Mouse (Mus musculus) midbrain, embryonic 15.5 days (tissue): ENCODE measurements around the gene Ppm1h. TPM values are rescaled to one million over a fixed set of nuclear protein-coding genes. Genes with fewer than 3 reads are reported as not detected.
A peak's percentile ranks its signal among the peaks of the same experiment; 100 is the strongest.

ENCODE experiments used
- ATAC-seq: fragments of 200-750 bp; cut with Nextera tagmentation; replicated peaks from 2 replicates; pipeline ENCODE4 v1.8.0; 2017; ENCODE audit warnings: moderate TSS enrichment
- H3K27ac ChIP-seq: fragments of 300-500 bp; sonication (generic); 2 replicates; pipeline ENCODE4 v1.5.1; 2015; ENCODE audit warnings: mild to moderate bottlenecking, inconsistent platforms
- H3K27me3 ChIP-seq: fragments of 300-500 bp; sonication (generic); replicated peaks from 2 replicates; pipeline ENCODE4 v1.6.1; 2015; ENCODE audit warnings: inconsistent platforms
- H3K36me3 ChIP-seq: fragments of 300-500 bp; sonication (generic); replicated peaks from 2 replicates; pipeline ENCODE4 v1.6.1; 2015; ENCODE audit warnings: inconsistent platforms
- H3K4me1 ChIP-seq: fragments of 300-500 bp; sonication (generic); 2 replicates; pipeline ENCODE4 v1.6.1; 2015; ENCODE audit warnings: inconsistent platforms
- H3K4me2 ChIP-seq: fragments of 300-500 bp; sonication (generic); 2 replicates; pipeline ENCODE4 v1.6.1; 2015; ENCODE audit warnings: inconsistent platforms, mild to moderate bottlenecking, moderate library complexity
- H3K4me3 ChIP-seq: fragments of 300-500 bp; sonication (generic); 2 replicates; pipeline ENCODE4 v1.5.1; 2015; ENCODE audit warnings: mild to moderate bottlenecking, inconsistent platforms
- H3K9ac ChIP-seq: fragments of 300-500 bp; sonication (generic); 2 replicates; pipeline ENCODE4 v1.6.1; 2015; ENCODE audit warnings: mild to moderate bottlenecking, inconsistent platforms
- H3K9me3 ChIP-seq: fragments of 300-500 bp; sonication (generic); 2 replicates; pipeline ENCODE4 v1.6.1; 2016; ENCODE audit warnings: inconsistent platforms
- WGBS: fragments of 180-500 bp; shearing (Covaris S2); methylation state at CpG from one replicate; pipeline ENCODE4 v1.1.7; 2015; ENCODE audit warnings: mixed read lengths; 5-methylcytosine and 5-hydroxymethylcytosine counted together
- polyA plus RNA-seq: library from polyadenylated mRNA; unstranded; fragments of >200 nt; fragmentation: Nextera tagmentation; extraction: Ambion mirVana; gene quantifications from 2 replicates; pipeline ENCODE4 v1.2.1, GENCODE M21; 2015

Ppm1h gene
- polyA plus RNA-seq, 1 experiment from 2014 or later = 21.4 TPM

DNA sequence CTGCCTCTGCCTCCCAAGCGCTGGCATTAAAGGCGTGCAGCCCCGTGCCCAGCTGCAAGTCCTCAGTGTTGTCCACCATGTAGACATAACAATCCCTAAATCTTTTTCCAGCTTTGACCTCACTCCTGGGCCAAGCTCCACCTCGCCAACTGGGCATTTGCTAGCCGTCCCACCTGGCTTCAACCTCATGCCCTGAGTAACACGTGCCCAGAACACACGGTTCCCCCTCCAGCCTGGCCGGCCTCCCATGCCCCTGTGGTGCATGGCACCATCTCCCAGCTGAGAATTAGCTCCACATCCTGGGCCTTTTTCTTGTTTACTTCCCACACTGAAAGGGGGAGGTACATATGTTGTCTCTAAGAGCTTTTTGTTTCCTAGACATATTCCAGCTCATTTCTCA lies 163.5 kb downstream of the Ppm1h start:
- no peak overlapping the region for H3K9ac ChIP-seq
- H3K4me2 ChIP-seq = no peak overlapping the region
- no peak for ATAC-seq
- no peak overlapping the region for H3K4me3 ChIP-seq
- no peaks in the 10 kb centered on the region for H3K27me3 ChIP-seq
- no peaks in the 10 kb centered on the region for H3K9me3 ChIP-seq
- H3K27ac ChIP-seq = no peak overlapping the region
- H3K4me1 ChIP-seq = 0 out of 2 replicates have a peak, but pooled peaks cover 6% of the 10 kb centered on the region
- no peaks in the 10 kb centered on the region for H3K36me3 ChIP-seq
- WGBS = 98% methylated on average over 8 of the region's 8 CpGs

DNA sequence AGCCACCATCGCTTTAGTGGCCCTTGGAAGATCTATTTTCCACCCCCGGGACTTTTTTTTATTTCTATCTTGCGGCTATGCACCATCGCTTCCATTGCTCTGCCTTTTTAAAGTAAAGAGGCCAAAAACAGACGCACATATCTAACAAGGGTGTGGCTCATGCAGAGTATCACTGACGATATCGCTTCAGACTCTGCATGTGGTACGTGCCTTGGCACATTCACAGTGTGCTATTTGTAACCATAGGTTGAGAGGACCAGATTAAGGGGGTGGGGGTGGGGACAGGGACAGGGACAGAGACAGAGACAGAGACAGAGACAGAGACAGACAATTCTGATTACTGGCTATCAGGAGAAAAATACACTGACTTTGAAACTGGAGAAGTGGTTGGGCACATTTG lies 164.4 kb downstream of the Ppm1h start:
- WGBS = 92% methylated on average over 8 of the region's 8 CpGs
- ATAC-seq = no peak
- Histone ChIP-seq H3K4me2 (no peak overlapping the region), H3K9me3 (no peaks in the 10 kb centered on the region), H3K4me3 (no peak overlapping the region), H3K27ac (no peak overlapping the region), H3K9ac (no peak overlapping the region), H3K27me3 (no peaks in the 10 kb centered on the region), H3K36me3 (no peaks in the 10 kb centered on the region), H3K4me1 (0 out of 2 replicates have a peak, but pooled peaks cover 6% of the 10 kb centered on the region)

- 41% methylated on average over 7 of the region's 7 CpGs for WGBS
- Histone ChIP-seq H3K4me3 (no peak overlapping the region), H3K4me1 (0 out of 2 replicates have a peak, but pooled peaks cover 6% of the 10 kb centered on the region), H3K4me2 (no peak overlapping the region), H3K9me3 (no peaks in the 10 kb centered on the region), H3K27me3 (no peaks in the 10 kb centered on the region), H3K9ac (no peak overlapping the region), H3K36me3 (no peaks in the 10 kb centered on the region), H3K27ac (0 out of 2 replicates have a peak overlapping the region, but pooled peaks have one; percentile 22)
- no peak for ATAC-seq
Observed at GRCm38 (mm10) chr10:122845471-122845870, 166.9 kb downstream of the Ppm1h start.

GRCm38 (mm10) chr10:122846476-122846875 lies 167.9 kb downstream of the Ppm1h start:
- Histone ChIP-seq H3K9me3 (no peaks in the 10 kb centered on the region), H3K27ac (no peak overlapping the region), H3K4me2 (no peak overlapping the region), H3K4me3 (no peak overlapping the region), H3K36me3 (no peaks in the 10 kb centered on the region), H3K9ac (no peak overlapping the region), H3K27me3 (no peaks in the 10 kb centered on the region), H3K4me1 (0 out of 2 replicates have a peak, but pooled peaks cover 6% of the 10 kb centered on the region)
- 97% methylated on average over 1 of the region's 1 CpGs for WGBS
- ATAC-seq = no peak

DNA sequence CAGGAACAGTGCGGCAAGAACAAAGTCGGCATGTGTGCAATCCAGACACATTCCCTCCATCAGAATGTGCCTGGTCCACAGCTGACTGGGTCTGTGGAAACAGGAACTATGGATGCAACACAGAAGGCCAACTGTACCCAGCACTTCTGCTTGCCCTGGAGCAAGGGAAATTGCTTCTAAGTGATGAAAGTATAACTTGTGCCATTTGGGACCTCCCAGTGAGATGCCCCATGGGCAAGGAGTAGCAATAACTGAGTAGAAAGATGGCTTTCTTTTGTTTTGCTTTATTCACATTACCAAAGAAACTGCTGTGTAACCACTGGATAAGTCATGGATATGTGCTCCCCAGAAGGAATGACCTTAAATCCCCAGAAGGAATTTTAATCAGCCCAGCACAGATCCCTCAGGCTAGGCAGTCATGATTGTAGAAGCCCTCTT lies 169.5 kb downstream of the Ppm1h start:
- Histone ChIP-seq H3K27me3 (no peaks in the 10 kb centered on the region), H3K4me3 (no peak overlapping the region), H3K36me3 (no peaks in the 10 kb centered on the region), H3K27ac (no peak overlapping the region), H3K4me2 (no peak overlapping the region), H3K4me1 (0 out of 2 replicates have a peak, but pooled peaks cover 6% of the 10 kb centered on the region), H3K9me3 (no peaks in the 10 kb centered on the region), H3K9ac (no peak overlapping the region)
- no peak for ATAC-seq
- 91% methylated on average over 2 of the region's 2 CpGs for WGBS

GRCm38 (mm10) chr10:122851267-122852160 lies 173.0 kb downstream of the Ppm1h start:
- Histone ChIP-seq H3K9me3 (no peaks in the 10 kb centered on the region), H3K27me3 (no peaks in the 10 kb centered on the region), H3K4me1 (peaks cover 3% of the 10 kb centered on the region; the same call in 1 of the 2 replicates), H3K9ac (no peak overlapping the region), H3K4me3 (no peak overlapping the region), H3K36me3 (no peaks in the 10 kb centered on the region), H3K27ac (no peak overlapping the region), H3K4me2 (no peak overlapping the region)
- WGBS = 92% methylated on average over 16 of the region's 16 CpGs
- no peak for ATAC-seq

GRCm38 (mm10) chr10:122854571-122854970 lies 176.0 kb downstream of the Ppm1h start:
- no peaks in the 10 kb centered on the region for H3K27me3 ChIP-seq
- H3K4me1 ChIP-seq = peaks cover 5% of the 10 kb centered on the region; the same call in 1 of the 2 replicates
- no peaks in the 10 kb centered on the region for H3K36me3 ChIP-seq
- no peak for ATAC-seq
- 84% methylated on average over 6 of the region's 6 CpGs for WGBS
- H3K4me3 ChIP-seq = no peak overlapping the region
- no peak overlapping the region for H3K27ac ChIP-seq
- no peak overlapping the region for H3K4me2 ChIP-seq
- H3K9ac ChIP-seq = no peak overlapping the region
- H3K9me3 ChIP-seq = no peaks in the 10 kb centered on the region

GRCm38 (mm10) chr10:122855149-122855548 lies 176.6 kb downstream of the Ppm1h start:
- Histone ChIP-seq H3K4me2 (no peak overlapping the region), H3K4me3 (no peak overlapping the region), H3K4me1 (peaks cover 6% of the 10 kb centered on the region; the same call in 1 of the 2 replicates), H3K9ac (no peak overlapping the region), H3K27me3 (no peaks in the 10 kb centered on the region), H3K27ac (no peak overlapping the region), H3K36me3 (no peaks in the 10 kb centered on the region), H3K9me3 (no peaks in the 10 kb centered on the region)
- WGBS = 54% methylated on average over 4 of the region's 4 CpGs
- ATAC-seq = no peak

DNA sequence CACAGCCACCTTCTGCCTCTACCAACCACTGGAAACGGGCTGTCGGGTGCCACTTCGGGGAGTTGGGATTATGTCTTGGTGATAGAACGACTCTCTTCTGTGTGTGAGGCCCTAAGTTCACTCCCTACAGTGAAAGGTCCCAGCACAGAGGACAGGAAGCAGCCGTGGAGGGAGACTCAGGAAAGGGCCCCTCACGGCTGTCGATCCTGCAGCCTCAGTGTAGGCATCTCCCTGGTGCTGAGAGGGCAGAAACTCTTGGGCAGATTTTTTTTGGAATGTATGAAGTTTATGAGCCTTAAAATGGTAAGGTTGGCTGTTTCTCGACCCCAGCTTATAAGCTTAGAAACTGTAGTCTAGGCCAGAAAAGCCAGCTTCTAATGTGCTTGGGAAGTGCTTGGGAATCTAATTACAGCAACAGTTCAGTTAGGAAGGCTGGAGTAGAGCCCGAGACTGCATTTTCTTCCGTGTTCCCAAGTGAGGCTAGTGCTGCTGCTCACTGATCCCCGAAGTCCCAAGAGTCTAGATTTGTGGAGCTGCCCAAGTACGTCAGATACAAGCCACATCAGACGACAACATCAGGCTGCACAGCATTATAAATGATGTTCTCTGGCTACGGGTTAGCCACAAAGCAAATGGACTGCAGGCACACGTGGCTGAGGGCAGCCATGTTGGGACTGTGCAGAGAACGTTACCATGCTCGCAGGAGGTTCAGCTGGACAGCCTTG lies 177.6 kb downstream of the Ppm1h start:
- Histone ChIP-seq H3K27ac (no peak overlapping the region), H3K36me3 (no peaks in the 10 kb centered on the region), H3K4me1 (peaks cover 6% of the 10 kb centered on the region; the same call in 1 of the 2 replicates), H3K9ac (no peak overlapping the region), H3K4me3 (no peak overlapping the region), H3K27me3 (no peaks in the 10 kb centered on the region), H3K9me3 (no peaks in the 10 kb centered on the region), H3K4me2 (no peak overlapping the region)
- ATAC-seq = no peak
- WGBS = 83% methylated on average over 17 of the region's 17 CpGs

DNA sequence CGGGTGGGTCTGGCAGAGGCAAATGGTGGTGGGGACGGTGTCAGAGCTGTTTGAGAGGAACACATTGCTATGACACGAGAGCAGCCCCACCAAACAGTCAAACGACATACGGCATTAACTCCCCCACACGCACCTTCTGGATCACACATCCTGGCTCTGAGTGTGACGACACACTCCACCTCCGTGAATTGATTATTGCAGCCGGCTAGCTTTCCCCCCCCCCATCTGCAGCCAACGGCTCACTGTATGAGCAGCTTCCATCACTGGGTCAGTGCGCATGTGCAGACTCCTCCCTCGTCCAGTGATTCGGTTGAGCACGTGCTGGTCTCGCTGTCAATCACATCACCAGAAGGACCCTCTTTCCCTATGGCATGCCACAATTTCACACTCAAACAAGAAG lies 178.6 kb downstream of the Ppm1h start:
- Histone ChIP-seq H3K9me3 (no peaks in the 10 kb centered on the region), H3K4me1 (peaks cover 6% of the 10 kb centered on the region; the same call in 1 of the 2 replicates), H3K4me2 (no peak overlapping the region), H3K4me3 (no peak overlapping the region), H3K9ac (no peak overlapping the region), H3K27ac (no peak overlapping the region), H3K27me3 (no peaks in the 10 kb centered on the region), H3K36me3 (no peaks in the 10 kb centered on the region)
- ATAC-seq = no peak
- 92% methylated on average over 15 of the region's 15 CpGs for WGBS

DNA sequence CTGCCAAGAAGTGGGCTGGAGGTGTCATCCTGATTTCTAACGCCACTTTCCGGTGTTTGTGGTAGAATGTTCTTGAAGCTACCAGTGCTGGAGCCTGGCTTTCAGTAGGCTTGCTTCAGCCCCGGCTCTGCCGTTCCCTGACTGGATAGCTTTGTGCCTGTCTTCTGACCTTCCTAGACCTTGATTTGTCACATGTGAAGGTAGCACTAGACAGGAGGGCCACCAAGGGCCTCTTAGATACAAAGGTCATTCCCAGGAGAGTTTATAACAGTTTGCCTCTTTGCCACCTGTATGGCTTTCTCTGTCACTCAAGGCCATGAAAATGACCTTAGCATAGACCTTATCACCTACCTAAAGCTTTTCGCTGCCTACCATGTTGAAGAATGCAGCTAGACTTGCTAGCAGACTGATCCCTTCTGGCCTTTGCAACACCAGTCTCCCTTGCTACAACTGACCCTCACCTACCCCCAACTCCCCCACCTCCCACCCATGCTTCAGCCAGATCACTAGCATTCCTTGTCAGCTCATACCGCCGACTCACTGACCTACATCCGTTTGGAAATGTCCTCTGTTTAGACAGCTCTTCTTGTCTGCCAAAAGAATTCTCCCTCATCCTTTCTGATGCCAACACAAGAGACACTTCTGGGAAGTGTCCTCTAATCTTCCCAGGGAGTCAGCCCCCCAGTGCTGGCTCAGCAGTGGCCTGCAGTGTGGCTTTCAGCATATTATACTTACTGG lies 180.5 kb downstream of the Ppm1h start:
- Histone ChIP-seq H3K4me1 (peaks cover 6% of the 10 kb centered on the region; the same call in 1 of the 2 replicates), H3K4me3 (no peak overlapping the region), H3K9ac (no peak overlapping the region), H3K4me2 (no peak overlapping the region), H3K27ac (no peak overlapping the region), H3K36me3 (no peaks in the 10 kb centered on the region), H3K9me3 (no peaks in the 10 kb centered on the region), H3K27me3 (no peaks in the 10 kb centered on the region)
- ATAC-seq = no peak
- WGBS = 83% methylated on average over 8 of the region's 8 CpGs

DNA sequence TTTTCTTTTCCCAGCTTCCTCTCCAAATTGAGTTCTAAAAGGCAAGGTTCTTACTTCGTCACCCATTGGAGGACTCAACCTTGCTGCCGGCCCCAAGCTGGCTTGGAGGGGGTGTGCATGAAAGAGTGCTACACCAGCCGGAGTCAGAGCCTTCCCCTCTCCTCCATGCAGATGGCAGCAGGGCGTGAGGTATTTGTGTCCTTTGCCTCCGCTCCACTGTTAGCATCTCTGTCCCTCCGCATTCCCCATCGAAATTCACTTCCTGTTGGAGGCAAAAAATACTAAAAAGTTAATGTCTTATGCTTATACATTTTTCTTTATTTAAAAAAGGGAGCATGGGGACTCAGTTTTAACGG lies 181.1 kb downstream of the Ppm1h start:
- Histone ChIP-seq H3K4me1 (peaks cover 6% of the 10 kb centered on the region; the same call in 1 of the 2 replicates), H3K9ac (no peak overlapping the region), H3K27me3 (no peaks in the 10 kb centered on the region), H3K36me3 (no peaks in the 10 kb centered on the region), H3K4me3 (no peak overlapping the region), H3K9me3 (no peaks in the 10 kb centered on the region), H3K4me2 (no peak overlapping the region), H3K27ac (no peak overlapping the region)
- 68% methylated on average over 8 of the region's 8 CpGs for WGBS
- ATAC-seq = no peak
